ENCODE assay signal across 27 mouse cellular contexts in the genomic region with DNA sequence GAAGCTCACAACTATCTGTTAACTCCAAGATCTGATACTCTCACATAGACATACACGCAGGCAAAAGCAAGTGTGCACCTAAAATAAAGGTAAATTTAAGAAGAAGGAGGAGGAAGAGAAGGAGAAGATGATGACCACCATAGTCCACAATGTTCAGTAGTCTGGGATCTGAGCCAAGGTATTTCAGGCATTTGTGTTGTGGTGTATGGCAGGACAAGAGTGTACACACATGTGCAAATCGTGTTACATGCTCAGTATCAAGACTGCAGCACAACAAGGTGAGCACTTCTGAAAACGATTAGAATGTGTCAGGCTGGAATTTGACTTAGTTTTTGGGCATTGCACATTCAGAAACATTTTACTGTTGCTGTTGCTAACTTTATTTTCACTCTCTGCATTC.
DNase-seq lines count a peak whose midpoint lies in the region; ATAC-seq and TF ChIP-seq lines count a peak whose summit lies in the region.
"Had no signal": no experiment of that assay in that cellular context is flagged by ENCODE, and none has a peak within 500 bp of the region (broad histone marks: within the 10 kb centered on the region; RNA-seq: fewer than 3 reads in every experiment).

No protein-coding gene starts in this region.

- H3K9ac ChIP-seq in heart, embryonic 13.5 days = no peak overlapping the region
- H3K9ac ChIP-seq in heart, adult 2 months (ENCODE audit: low read depth, low read length) = no peak overlapping the region
- no peak overlapping the region for H3K9ac ChIP-seq in heart, embryonic 16.5 days (ENCODE audit: low read length)
- H3K9ac ChIP-seq: embryonic facial prominence, embryonic 13.5 days; forebrain, embryonic 13.5 days; hindbrain, embryonic 13.5 days; intestine, embryonic 15.5 days; kidney, embryonic 15.5 days had no signal

- no peaks in the 10 kb centered on the region for H3K79me2 ChIP-seq in heart, adult 2 months (replicated peaks; ENCODE audit: control insufficient read depth, insufficient read depth, low read length)

- H3K4me3 ChIP-seq in heart, embryonic 13.5 days = no peak overlapping the region
- H3K4me3 ChIP-seq in heart, adult 2 months = no peak overlapping the region
- H3K4me3 ChIP-seq in heart, embryonic 16.5 days (ENCODE audit: low read length) = no peak overlapping the region
- no peak overlapping the region for H3K4me3 ChIP-seq in heart, embryonic 10.5 days
- H3K4me3 ChIP-seq: embryonic facial prominence, embryonic 13.5 days; forebrain, embryonic 10.5 days; forebrain, embryonic 13.5 days; hindbrain, embryonic 10.5 days; hindbrain, embryonic 13.5 days; intestine, embryonic 15.5 days; kidney, embryonic 15.5 days had no signal

- peaks cover 16% of the 10 kb centered on the region for H3K4me1 ChIP-seq in heart, embryonic 13.5 days
- no peaks in the 10 kb centered on the region for H3K4me1 ChIP-seq in heart, adult 2 months (ENCODE audit: control insufficient read depth, insufficient read depth, low read length)
- H3K4me1 ChIP-seq in heart, embryonic 16.5 days (ENCODE audit: control insufficient read depth, insufficient read depth, low read length) = peaks cover 6% of the 10 kb centered on the region; the same call in 1 of the 2 replicates
- no peaks in the 10 kb centered on the region for H3K4me1 ChIP-seq in heart, embryonic 10.5 days
- H3K4me1 ChIP-seq: embryonic facial prominence, embryonic 13.5 days; forebrain, embryonic 10.5 days; forebrain, embryonic 13.5 days; hindbrain, embryonic 10.5 days; hindbrain, embryonic 13.5 days; intestine, embryonic 15.5 days; kidney, embryonic 15.5 days had no signal

- ATAC-seq in heart, embryonic 13.5 days (ENCODE audit: extremely low read depth, insufficient number of reproducible peaks, low FRiP score, low TSS enrichment) = no peak
- ATAC-seq in heart, embryonic 16.5 days (replicated peaks; ENCODE audit: extremely low read depth, insufficient read depth, low FRiP score) = peak; percentile 77
- ATAC-seq: forebrain, embryonic 13.5 days; forebrain, embryonic 16.5 days; hindbrain, embryonic 16.5 days; intestine, embryonic 15.5 days had no signal

- no peak for TF ChIP-seq EP300 in heart, adult 2 months (IDR thresholded peaks at IDR 0.05; ENCODE audit: insufficient read depth, low read depth, low read length)

- peak overlapping the region; percentile 24; the same call in 1 of the 2 replicates for H3K4me2 ChIP-seq in heart, embryonic 13.5 days
- H3K4me2 ChIP-seq in heart, embryonic 16.5 days (ENCODE audit: low read depth, low read length) = no peak overlapping the region
- H3K4me2 ChIP-seq: embryonic facial prominence, embryonic 13.5 days; forebrain, embryonic 13.5 days; hindbrain, embryonic 13.5 days; intestine, embryonic 15.5 days; kidney, embryonic 15.5 days had no signal

- no peaks in the 10 kb centered on the region for H3K36me3 ChIP-seq in heart, embryonic 13.5 days
- H3K36me3 ChIP-seq in heart, adult 2 months (ENCODE audit: control insufficient read depth, insufficient read depth, low read length) = no peaks in the 10 kb centered on the region
- no peaks in the 10 kb centered on the region for H3K36me3 ChIP-seq in heart, embryonic 16.5 days (ENCODE audit: control insufficient read depth, insufficient read depth)
- no peaks in the 10 kb centered on the region for H3K36me3 ChIP-seq in heart, embryonic 10.5 days
- H3K36me3 ChIP-seq: embryonic facial prominence, embryonic 13.5 days; forebrain, embryonic 10.5 days; hindbrain, embryonic 10.5 days; hindbrain, embryonic 13.5 days; intestine, embryonic 15.5 days; kidney, embryonic 15.5 days had no signal

- DNase-seq in heart, adult 2 months = no peak
- no peak for DNase-seq in heart, embryonic 10.5 days (ENCODE audit: low spot score)
- DNase-seq in 3T3-L1 (ENCODE audit: low read depth, low spot score) = peak; percentile 45
- DNase-seq in Muller cell, postnatal 12 days (ENCODE audit: inconsistent ontology term) = peak; percentile 43
- DNase-seq in right cerebral cortex, adult 2 months (ENCODE audit: low spot score in 2 of 2) = no peak
- DNase-seq: adrenal gland, adult 2 months; adrenal gland, postnatal 14 days; cerebellum, adult 11 months; cerebellum, adult 2 months; cerebellum, adult 9-11 months; cerebellum, postnatal 25 days; gastrocnemius, postnatal 10 days; gastrocnemius, postnatal 36 days; heart, postnatal 36 days; kidney, adult 11 months; kidney, adult 8-10 months had no signal

- TF ChIP-seq POLR2A in heart, adult 2 months (IDR thresholded peaks at IDR 0.05; ENCODE audit: insufficient read depth, low read depth, low read length) = no peak

- H3K27me3 ChIP-seq in heart, embryonic 13.5 days (replicated peaks) = no peaks in the 10 kb centered on the region
- no peaks in the 10 kb centered on the region for H3K27me3 ChIP-seq in heart, adult 2 months (ENCODE audit: control insufficient read depth, insufficient read depth, low read length)
- no peaks in the 10 kb centered on the region for H3K27me3 ChIP-seq in heart, embryonic 16.5 days (ENCODE audit: control insufficient read depth, insufficient read depth, low read length)
- H3K27me3 ChIP-seq in heart, embryonic 10.5 days (ENCODE audit: insufficient read depth, poor library complexity, severe bottlenecking) = no peaks in the 10 kb centered on the region
- H3K27me3 ChIP-seq: embryonic facial prominence, embryonic 13.5 days; forebrain, embryonic 13.5 days; hindbrain, embryonic 13.5 days; intestine, embryonic 15.5 days; kidney, embryonic 15.5 days had no signal

- 46% methylated on average over 3 of the region's 3 CpGs for WGBS in heart, embryonic 13.5 days
- 39% methylated on average over 3 of the region's 3 CpGs for WGBS in heart, adult 2 months
- 30% methylated on average over 3 of the region's 3 CpGs for WGBS in heart, embryonic 16.5 days
- 64% methylated on average over 3 of the region's 3 CpGs for WGBS in heart, embryonic 10.5 days

- no peaks in the 10 kb centered on the region for H3K9me3 ChIP-seq in heart, embryonic 13.5 days
- no peaks in the 10 kb centered on the region for H3K9me3 ChIP-seq in heart, embryonic 16.5 days (replicated peaks; ENCODE audit: control insufficient read depth, low read length)
- no peaks in the 10 kb centered on the region for H3K9me3 ChIP-seq in heart, embryonic 10.5 days
- H3K9me3 ChIP-seq: embryonic facial prominence, embryonic 13.5 days; forebrain, embryonic 10.5 days; forebrain, embryonic 13.5 days; hindbrain, embryonic 10.5 days; hindbrain, embryonic 13.5 days; intestine, embryonic 15.5 days; kidney, embryonic 15.5 days had no signal

- H3K27ac ChIP-seq in heart, embryonic 13.5 days (replicated peaks) = peak overlapping the region; percentile 21; the same call in 1 of the 2 replicates
- no peak overlapping the region for H3K27ac ChIP-seq in heart, adult 2 months
- peak overlapping the region; percentile 61 for H3K27ac ChIP-seq in heart, embryonic 16.5 days (ENCODE audit: low read length)
- H3K27ac ChIP-seq in heart, embryonic 10.5 days = no peak overlapping the region
- H3K27ac ChIP-seq: embryonic facial prominence, embryonic 13.5 days; forebrain, embryonic 10.5 days; forebrain, embryonic 13.5 days; hindbrain, embryonic 10.5 days; hindbrain, embryonic 13.5 days; intestine, embryonic 15.5 days; kidney, embryonic 15.5 days had no signal

- TF ChIP-seq CTCF in heart, adult 2 months (IDR thresholded peaks at IDR 0.05) = no peak

- intact Hi-C loops in heart, adult 2 months (cut with DNase I) = no loop called here

Comparison
In these comparisons a context has a peak if more than half of its experiments do, and no peak if none do; other contexts are left out.
1. H3K27ac ChIP-seq: peak in heart, embryonic 13.5 days (single experiment) and heart, embryonic 16.5 days (single experiment); none in heart, adult 2 months (single experiment) and heart, embryonic 10.5 days (single experiment).
2. DNase-seq: peak in 3T3-L1 (single experiment) and Muller cell, postnatal 12 days (single experiment); none in heart, adult 2 months (0 of 2), heart, embryonic 10.5 days (single experiment) and right cerebral cortex, adult 2 months (0 of 2).